Mouse (Mus musculus) lung, adult 2 months (tissue): Measurements from ENCODE around the gene Gm2042. TPM values are rescaled to one million over a fixed set of nuclear protein-coding genes. Genes with fewer than 3 reads are reported as not detected.
"Not testable (repeated sequence)": the region's sequence is repeated elsewhere in the genome, so short reads cannot be mapped to it uniquely, and the experiment has no call there.

Source experiments
- DNase-seq: peaks from one replicate; pipeline ENCODE4 v3.0.0; 2022
- H3K4me1 ChIP-seq: fragments of 200-500 bp; 2 replicates; pipeline ENCODE4 v1.6.1; 2011; ENCODE audit warnings: low read length; ENCODE audit not compliant: control insufficient read depth, insufficient read depth
- H3K4me3 ChIP-seq: fragments of 200-500 bp; replicated peaks from 2 replicates; pipeline ENCODE3; 2011; ENCODE audit warnings: low read depth, mild to moderate bottlenecking, control low read depth, low read length; ENCODE audit errors: extremely low read depth
- WGBS: fragments of 180-500 bp; shearing (Covaris S2); methylation state at CpG from one replicate; pipeline ENCODE4 v1.1.7; 2018; 5-methylcytosine and 5-hydroxymethylcytosine counted together
- polyA plus RNA-seq: library from polyadenylated mRNA; depleted of rRNA; stranded (reverse); fragments of >200 nt; gene quantifications from 2 replicates; pipeline ENCODE4 v1.2.3, GENCODE M21; 2012; rRNA removed

The Gm2042 gene
- polyA plus RNA-seq = not detected in 2 replicates

- not testable (repeated sequence) for DNase-seq
Measured at GRCm38 (mm10) chr12:87953780-87954179, at the start of gene Gm2042. Gm2042 (plus strand) TSS chr12:87954080.

GRCm38 (mm10) chr12:87919721-87920120 is 34.2 kb upstream of the Gm2042 start, which contains the start of gene Gm2035:
Gm2035 (minus strand) TSS chr12:87919857.
- not testable (repeated sequence) for H3K4me3 ChIP-seq, DNase-seq, H3K4me1 ChIP-seq
- 66% methylated on average over 2 of the region's 2 CpGs for WGBS

More at GRCm38 (mm10) chr12:87953780-87954179, at the start of gene Gm2042:
- H3K4me1 ChIP-seq, H3K4me3 ChIP-seq: not testable (repeated sequence)
- 77% methylated on average over 2 of the region's 2 CpGs for WGBS

GRCm38 (mm10) chr12:87984000-87984399 is 30.1 kb downstream of the Gm2042 start:
- H3K4me3 ChIP-seq, H3K4me1 ChIP-seq, DNase-seq: not testable (repeated sequence)

DNA sequence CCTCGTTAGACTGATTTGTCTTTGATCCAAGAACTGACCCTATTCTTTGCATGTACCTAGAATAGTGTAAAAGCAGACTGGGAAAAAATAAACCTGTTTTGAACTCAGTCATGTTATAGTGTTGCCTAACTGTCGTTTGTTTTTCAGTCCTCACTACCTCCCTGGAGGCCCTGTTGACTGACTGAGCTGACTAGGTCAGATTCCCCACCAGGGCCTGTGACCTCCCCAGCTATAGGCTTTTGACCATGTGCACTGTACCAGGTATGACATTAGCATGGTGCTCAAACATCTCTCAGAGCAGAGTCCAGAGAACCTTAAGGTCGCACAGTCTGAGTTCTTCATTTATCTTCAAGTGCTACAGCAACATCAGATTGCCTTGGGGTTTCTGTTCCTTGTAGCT is 50.2 kb downstream of the Gm2042 start:
- not testable (repeated sequence) for DNase-seq, H3K4me3 ChIP-seq, H3K4me1 ChIP-seq
- WGBS = 49% methylated on average over 3 of the region's 3 CpGs

Other genes starting within 250 kb of the Gm2042 start
- gene Gm21319, start 178.3 kb upstream of the Gm2042 start, polyA plus RNA-seq = not detected in 2 replicates
- gene Gm21936, start 158.6 kb upstream of the Gm2042 start, polyA plus RNA-seq = not detected in 2 replicates
- not detected in 2 replicates for gene BB287469, start 137.5 kb upstream of the Gm2042 start, polyA plus RNA-seq
- gene Gm2001, start 111.7 kb upstream of the Gm2042 start, polyA plus RNA-seq = not detected in 2 replicates
- not detected in 2 replicates for gene Gm2016, start 80.0 kb upstream of the Gm2042 start, polyA plus RNA-seq
- not detected in 2 replicates for gene Gm2022, start 58.7 kb upstream of the Gm2042 start, polyA plus RNA-seq
- not detected in 2 replicates for gene Gm2035, start 34.2 kb upstream of the Gm2042 start, polyA plus RNA-seq
- gene Gm2075, start 57.8 kb downstream of the Gm2042 start, polyA plus RNA-seq = not detected in 2 replicates
- gene Gm6803, start 64.7 kb downstream of the Gm2042 start, polyA plus RNA-seq = not detected in 2 replicates
- gene Gm2056, start 72.9 kb downstream of the Gm2042 start, polyA plus RNA-seq = not detected in 2 replicates
- not detected in 2 replicates for gene Gm16368, start 129.6 kb downstream of the Gm2042 start, polyA plus RNA-seq
- gene Gm10436, start 228.0 kb downstream of the Gm2042 start, polyA plus RNA-seq = not detected in 2 replicates